Mouse (Mus musculus): Measurements from ENCODE around the gene Sik3. TPM values are rescaled to one million over a fixed set of nuclear protein-coding genes. Genes with fewer than 3 reads are reported as not detected.
A peak's percentile ranks its signal among the peaks of the same experiment; 100 is the strongest.

Gene Sik3
- polyA plus RNA-seq, 1 experiment, result 22.2 TPM

- no peak for TF ChIP-seq POLR2A (IDR thresholded peaks at IDR 0.05; ENCODE audit: borderline replicate concordance, extremely low read depth, low read depth, low read length)
- TF ChIP-seq CTCF (IDR thresholded peaks at IDR 0.05; ENCODE audit: insufficient read depth, low read length), result no peak
- DNase-seq, result no peak
- Histone ChIP-seq H3K4me3 (replicated peaks; ENCODE audit: extremely low read depth, low read depth, low read length) (no peak overlapping the region), H3K4me1 (ENCODE audit: control insufficient read depth, insufficient read depth, low read length) (no peaks in the 10 kb centered on the region)
- WGBS, result 49% methylated on average over 8 of the region's 8 CpGs
Observed at GRCm38 (mm10) chr9:46243584-46243983, 231.0 kb downstream of the Sik3 start.

GRCm38 (mm10) chr9:46246752-46247324 lies 234.2 kb downstream of the Sik3 start:
- DNase-seq, result peak; percentile 28
- no peak overlapping the region for H3K4me3 ChIP-seq (replicated peaks; ENCODE audit: extremely low read depth, low read depth, low read length)
- WGBS, result 29% methylated on average over 11 of the region's 11 CpGs
- no peaks in the 10 kb centered on the region for H3K4me1 ChIP-seq (ENCODE audit: control insufficient read depth, insufficient read depth, low read length)
- TF ChIP-seq CTCF (IDR thresholded peaks at IDR 0.05; ENCODE audit: insufficient read depth, low read length), result peak; percentile 77
- TF ChIP-seq POLR2A (IDR thresholded peaks at IDR 0.05; ENCODE audit: borderline replicate concordance, extremely low read depth, low read depth, low read length), result no peak

- 0 out of 2 replicates have a peak, but pooled peaks cover 2% of the 10 kb centered on the region for H3K4me1 ChIP-seq (ENCODE audit: control insufficient read depth, insufficient read depth, low read length)
- no peak for DNase-seq
- H3K4me3 ChIP-seq (replicated peaks; ENCODE audit: extremely low read depth, low read depth, low read length), result no peak overlapping the region
- no peak for TF ChIP-seq POLR2A (IDR thresholded peaks at IDR 0.05; ENCODE audit: borderline replicate concordance, extremely low read depth, low read depth, low read length)
- TF ChIP-seq CTCF (IDR thresholded peaks at IDR 0.05; ENCODE audit: insufficient read depth, low read length), result no peak
- 81% methylated on average over 7 of the region's 7 CpGs for WGBS
Observed at GRCm38 (mm10) chr9:46256177-46256576, 243.6 kb downstream of the Sik3 start.

- Histone ChIP-seq H3K4me3 (replicated peaks; ENCODE audit: extremely low read depth, low read depth, low read length) (no peak overlapping the region), H3K4me1 (ENCODE audit: control insufficient read depth, insufficient read depth, low read length) (0 out of 2 replicates have a peak, but pooled peaks cover 2% of the 10 kb centered on the region)
- no peak for DNase-seq
- TF ChIP-seq CTCF (IDR thresholded peaks at IDR 0.05; ENCODE audit: insufficient read depth, low read length), result no peak
- TF ChIP-seq POLR2A (IDR thresholded peaks at IDR 0.05; ENCODE audit: borderline replicate concordance, extremely low read depth, low read depth, low read length), result no peak
- WGBS, result 80% methylated on average over 10 of the region's 10 CpGs
Observed at GRCm38 (mm10) chr9:46256658-46257385, 244.2 kb downstream of the Sik3 start.

- Histone ChIP-seq H3K4me3 (replicated peaks; ENCODE audit: extremely low read depth, low read depth, low read length) (no peak overlapping the region), H3K4me1 (ENCODE audit: control insufficient read depth, insufficient read depth, low read length) (0 out of 2 replicates have a peak, but pooled peaks cover 2% of the 10 kb centered on the region)
- DNase-seq, result no peak
- TF ChIP-seq POLR2A (IDR thresholded peaks at IDR 0.05; ENCODE audit: borderline replicate concordance, extremely low read depth, low read depth, low read length) (no peak), CTCF (IDR thresholded peaks at IDR 0.05; ENCODE audit: insufficient read depth, low read length) (no peak)
- WGBS, result 66% methylated on average over 3 of the region's 3 CpGs
Observed at GRCm38 (mm10) chr9:46257546-46257945, 244.9 kb downstream of the Sik3 start.

GRCm38 (mm10) chr9:46259111-46259510 lies 246.5 kb downstream of the Sik3 start:
- Histone ChIP-seq H3K4me3 (replicated peaks; ENCODE audit: extremely low read depth, low read depth, low read length) (no peak overlapping the region), H3K4me1 (ENCODE audit: control insufficient read depth, insufficient read depth, low read length) (0 out of 2 replicates have a peak, but pooled peaks cover 2% of the 10 kb centered on the region)
- 85% methylated on average over 6 of the region's 6 CpGs for WGBS
- DNase-seq, result no peak
- no peak for TF ChIP-seq CTCF (IDR thresholded peaks at IDR 0.05; ENCODE audit: insufficient read depth, low read length)
- no peak for TF ChIP-seq POLR2A (IDR thresholded peaks at IDR 0.05; ENCODE audit: borderline replicate concordance, extremely low read depth, low read depth, low read length)

GRCm38 (mm10) chr9:46261131-46261530 lies 248.5 kb downstream of the Sik3 start:
- 0 out of 2 replicates have a peak, but pooled peaks cover 2% of the 10 kb centered on the region for H3K4me1 ChIP-seq (ENCODE audit: control insufficient read depth, insufficient read depth, low read length)
- no peak overlapping the region for H3K4me3 ChIP-seq (replicated peaks; ENCODE audit: extremely low read depth, low read depth, low read length)
- WGBS, result 74% methylated on average over 7 of the region's 7 CpGs
- DNase-seq, result no peak
- no peak for TF ChIP-seq CTCF (IDR thresholded peaks at IDR 0.05; ENCODE audit: insufficient read depth, low read length)
- no peak for TF ChIP-seq POLR2A (IDR thresholded peaks at IDR 0.05; ENCODE audit: borderline replicate concordance, extremely low read depth, low read depth, low read length)

- no peak for DNase-seq
- WGBS, result 34% methylated on average over 7 of the region's 7 CpGs
- no peak for TF ChIP-seq POLR2A (IDR thresholded peaks at IDR 0.05; ENCODE audit: borderline replicate concordance, extremely low read depth, low read depth, low read length)
- no peak for TF ChIP-seq CTCF (IDR thresholded peaks at IDR 0.05; ENCODE audit: insufficient read depth, low read length)
- Histone ChIP-seq H3K4me1 (ENCODE audit: control insufficient read depth, insufficient read depth, low read length) (peaks cover under 1% of the 10 kb centered on the region; the same call in 1 of the 2 replicates), H3K4me3 (replicated peaks; ENCODE audit: extremely low read depth, low read depth, low read length) (no peak within 1 kb of the TSS)
Observed at GRCm38 (mm10) chr9:46268343-46268873, 255.8 kb downstream of the Sik3 start, which contains the start of gene Apoa5. Gene Apoa5 (plus strand): TSS chr9:46268633.

GRCm38 (mm10) chr9:46269125-46269524 lies 256.5 kb downstream of the Sik3 start:
- no peak for DNase-seq
- H3K4me1 ChIP-seq (ENCODE audit: control insufficient read depth, insufficient read depth, low read length), result peaks cover 6% of the 10 kb centered on the region
- H3K4me3 ChIP-seq (replicated peaks; ENCODE audit: extremely low read depth, low read depth, low read length), result no peak overlapping the region
- no peak for TF ChIP-seq POLR2A (IDR thresholded peaks at IDR 0.05; ENCODE audit: borderline replicate concordance, extremely low read depth, low read depth, low read length)
- no peak for TF ChIP-seq CTCF (IDR thresholded peaks at IDR 0.05; ENCODE audit: insufficient read depth, low read length)
- WGBS, result 77% methylated on average over 5 of the region's 5 CpGs

Data from lung, adult 2 months (tissue).